Mouse (Mus musculus) ES-Bruce4 (cell line): ENCODE data around the gene Cobl.

Experiments used
- CTCF ChIP-seq: IDR thresholded peaks from one replicate; pipeline ENCODE4 v1.8.1; 2011; ENCODE audit warnings: low read depth, low read length
- EP300 ChIP-seq: IDR thresholded peaks from 2 replicates; pipeline ENCODE4 v1.6.1; 2011; ENCODE audit warnings: low read depth, low read length; ENCODE audit not compliant: insufficient read depth

DNA sequence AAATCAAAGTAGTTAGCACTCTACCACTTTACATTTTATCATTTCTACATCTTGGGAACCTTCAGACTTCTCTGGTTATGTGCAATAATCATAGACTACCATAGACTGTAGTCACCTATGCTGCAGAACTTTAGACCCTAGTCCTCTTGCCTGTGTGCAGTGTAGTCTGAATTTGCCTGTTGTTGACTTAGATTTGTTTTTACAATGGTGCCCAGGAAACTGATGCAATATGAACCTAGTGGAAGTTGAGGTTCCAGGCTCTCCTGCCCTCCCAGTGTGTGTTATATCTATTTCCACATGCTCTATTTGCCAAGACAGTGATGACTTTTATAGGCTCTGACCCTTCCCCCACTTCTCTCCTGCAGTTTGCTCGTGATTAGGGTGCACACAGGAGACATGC lies 274.3 kb downstream of the Cobl start:
- no peak for TF ChIP-seq CTCF
- TF ChIP-seq EP300 = no peak
